24 mouse cellular contexts compared by ENCODE assay signal in genomic region chr8:127150645-127151044, GRCm38 (mm10).
DNase-seq lines count a peak whose midpoint lies in the region; ATAC-seq and TF ChIP-seq lines count a peak whose summit lies in the region.
"Had no signal": no experiment of that assay in that cellular context is flagged by ENCODE, and none has a peak within 500 bp of the region (broad histone marks: within the 10 kb centered on the region; RNA-seq: fewer than 3 reads in every experiment).

No protein-coding gene starts in this region.

- no peak overlapping the region for H3K27ac ChIP-seq in heart, embryonic 12.5 days (ENCODE audit: poor library complexity, severe bottlenecking)
- H3K27ac ChIP-seq in kidney, adult 2 months (ENCODE audit: insufficient read depth, low read depth, low read length) = no peak overlapping the region
- no peak overlapping the region for H3K27ac ChIP-seq in midbrain, embryonic 15.5 days
- no peak overlapping the region for H3K27ac ChIP-seq in midbrain, embryonic 11.5 days (ENCODE audit: low read depth, low read length)
- H3K27ac ChIP-seq: forebrain, embryonic 10.5 days; forebrain, embryonic 13.5 days; heart, embryonic 13.5 days; hindbrain, embryonic 13.5 days; intestine, embryonic 15.5 days had no signal

- no peaks in the 10 kb centered on the region for H3K9me3 ChIP-seq in heart, embryonic 12.5 days (replicated peaks)
- no peaks in the 10 kb centered on the region for H3K9me3 ChIP-seq in midbrain, embryonic 15.5 days
- H3K9me3 ChIP-seq in midbrain, embryonic 11.5 days (ENCODE audit: control insufficient read depth, low read length) = no peaks in the 10 kb centered on the region
- H3K9me3 ChIP-seq: forebrain, embryonic 10.5 days; forebrain, embryonic 13.5 days; heart, embryonic 13.5 days; hindbrain, embryonic 13.5 days; intestine, embryonic 15.5 days had no signal

- no peaks in the 10 kb centered on the region for H3K27me3 ChIP-seq in heart, embryonic 12.5 days (replicated peaks)
- no peaks in the 10 kb centered on the region for H3K27me3 ChIP-seq in kidney, adult 2 months (replicated peaks; ENCODE audit: control insufficient read depth, insufficient read depth, low read length)
- H3K27me3 ChIP-seq in midbrain, embryonic 15.5 days (replicated peaks) = no peaks in the 10 kb centered on the region
- H3K27me3 ChIP-seq in midbrain, embryonic 11.5 days (ENCODE audit: control insufficient read depth, insufficient read depth, low read length) = no peaks in the 10 kb centered on the region
- H3K27me3 ChIP-seq in myocyte (ENCODE audit: control insufficient read depth, insufficient read depth, insufficient read length) = no peaks in the 10 kb centered on the region
- H3K27me3 ChIP-seq: forebrain, embryonic 13.5 days; heart, embryonic 13.5 days; hindbrain, embryonic 13.5 days; intestine, embryonic 15.5 days had no signal

- H3K4me3 ChIP-seq in heart, embryonic 12.5 days = no peak overlapping the region
- H3K4me3 ChIP-seq in kidney, adult 2 months (ENCODE audit: insufficient read depth, low read depth, low read length) = no peak overlapping the region
- H3K4me3 ChIP-seq in midbrain, embryonic 15.5 days = no peak overlapping the region
- no peak overlapping the region for H3K4me3 ChIP-seq in midbrain, embryonic 11.5 days (ENCODE audit: low read depth, low read length)
- H3K4me3 ChIP-seq in myocyte = no peak overlapping the region
- H3K4me3 ChIP-seq: forebrain, embryonic 10.5 days; forebrain, embryonic 13.5 days; heart, embryonic 13.5 days; hindbrain, embryonic 13.5 days; intestine, embryonic 15.5 days had no signal

- no peak overlapping the region for H3K4me2 ChIP-seq in heart, embryonic 12.5 days
- H3K4me2 ChIP-seq in midbrain, embryonic 15.5 days = no peak overlapping the region
- H3K4me2 ChIP-seq in midbrain, embryonic 11.5 days = no peak overlapping the region
- no peak overlapping the region for H3K4me2 ChIP-seq in myocyte (ENCODE audit: low read depth)
- H3K4me2 ChIP-seq: forebrain, embryonic 13.5 days; heart, embryonic 13.5 days; hindbrain, embryonic 13.5 days; intestine, embryonic 15.5 days had no signal

- no peak overlapping the region for H3ac ChIP-seq in myocyte (ENCODE audit: control insufficient read depth, insufficient read length)

- no peak for TF ChIP-seq POLR2A in kidney, adult 2 months (IDR thresholded peaks at IDR 0.05; ENCODE audit: low read depth, low read length)
- TF ChIP-seq POLR2A in myocyte (IDR thresholded peaks at IDR 0.05; ENCODE audit: insufficient read length, low read depth) = no peak

- TF ChIP-seq CTCF in kidney, adult 2 months (conservative IDR thresholded peaks at IDR 0.05; ENCODE audit: insufficient read depth, insufficient read length, low read depth, low read length) = no peak

- peaks cover 62% of the 10 kb centered on the region for H3K4me1 ChIP-seq in heart, embryonic 12.5 days (replicated peaks)
- H3K4me1 ChIP-seq in kidney, adult 2 months (ENCODE audit: control insufficient read depth, insufficient read depth, low read length) = peaks cover 20% of the 10 kb centered on the region
- H3K4me1 ChIP-seq in midbrain, embryonic 15.5 days = peaks cover 18% of the 10 kb centered on the region
- H3K4me1 ChIP-seq in midbrain, embryonic 11.5 days (ENCODE audit: control insufficient read depth, insufficient read depth, low read length) = no peaks in the 10 kb centered on the region

- 58% methylated on average over 4 of the region's 4 CpGs for WGBS in heart, embryonic 12.5 days
- WGBS in kidney, adult 2 months = 29% methylated on average over 4 of the region's 4 CpGs
- WGBS in midbrain, embryonic 15.5 days = 76% methylated on average over 4 of the region's 4 CpGs
- 87% methylated on average over 4 of the region's 4 CpGs for WGBS in midbrain, embryonic 11.5 days

- 0 out of 2 replicates have a peak, but pooled peaks have one; percentile 43 for ATAC-seq in heart, embryonic 12.5 days (ENCODE audit: insufficient number of reproducible peaks, low FRiP score)
- peak; percentile 39; the same call in 1 of the 2 replicates for ATAC-seq in midbrain, embryonic 15.5 days (replicated peaks)
- ATAC-seq in midbrain, embryonic 11.5 days (ENCODE audit: low FRiP score) = no peak
- ATAC-seq: activated CD4-positive, CD25-positive, alpha-beta regulatory T cell, adult 4 months; CD4-positive, CD25-positive, alpha-beta regulatory T cell, adult 4 months; forebrain, embryonic 13.5 days; forebrain, embryonic 16.5 days; hindbrain, embryonic 16.5 days; intestine, embryonic 15.5 days had no signal

- no peaks in the 10 kb centered on the region for H3K36me3 ChIP-seq in heart, embryonic 12.5 days
- H3K36me3 ChIP-seq in kidney, adult 2 months (ENCODE audit: control insufficient read depth, insufficient read depth, low read length) = no peaks in the 10 kb centered on the region
- no peaks in the 10 kb centered on the region for H3K36me3 ChIP-seq in midbrain, embryonic 15.5 days (replicated peaks)
- H3K36me3 ChIP-seq in midbrain, embryonic 11.5 days (ENCODE audit: control insufficient read depth, insufficient read depth, low read length) = no peaks in the 10 kb centered on the region
- H3K36me3 ChIP-seq in myocyte (ENCODE audit: control insufficient read depth, insufficient read depth) = no peaks in the 10 kb centered on the region
- H3K36me3 ChIP-seq: forebrain, embryonic 10.5 days; heart, embryonic 13.5 days; hindbrain, embryonic 13.5 days; intestine, embryonic 15.5 days had no signal

- no peak overlapping the region for H3K9ac ChIP-seq in heart, embryonic 12.5 days
- H3K9ac ChIP-seq in midbrain, embryonic 15.5 days = no peak overlapping the region
- no peak overlapping the region for H3K9ac ChIP-seq in midbrain, embryonic 11.5 days (ENCODE audit: low read length)
- H3K9ac ChIP-seq: forebrain, embryonic 13.5 days; heart, embryonic 13.5 days; hindbrain, embryonic 13.5 days; intestine, embryonic 15.5 days had no signal

- DNase-seq in heart, postnatal 36 days = no peak
- DNase-seq in kidney, adult 2 months = peak; percentile 33
- DNase-seq in kidney, adult 18-20 months = no peak
- no peak for DNase-seq in midbrain, embryonic 11.5 days (ENCODE audit: low spot score, missing footprints)
- DNase-seq in MN1 (ENCODE audit: low spot score) = no peak
- DNase-seq: adrenal gland, adult 8-10 months; adrenal gland, postnatal 25 days; cerebellum, adult 18-20 months; cerebellum, adult 9-10 months; cerebellum, postnatal 14 days; gastrocnemius, postnatal 10 days; gastrocnemius, postnatal 36 days had no signal

- H3K79me2 ChIP-seq in myocyte (ENCODE audit: control insufficient read depth, insufficient read depth) = peaks cover 76% of the 10 kb centered on the region

- intact Hi-C loops in heart, postnatal 36 days (cut with DNase I) = no loop called here

TF ChIP-seq in myocyte, 11 proteins besides CTCF, POLR2A, EP300 and RAD21:
- no peak for TF ChIP-seq CEBPB (IDR thresholded peaks at IDR 0.05; ENCODE audit: insufficient read depth, poor library complexity, severe bottlenecking)
- no peak for TF ChIP-seq SRF (IDR thresholded peaks at IDR 0.05; ENCODE audit: control insufficient read depth, insufficient read length, low read depth)
- TF ChIP-seq MYOD1 (IDR thresholded peaks at IDR 0.05; ENCODE audit: control insufficient read depth in 1 of 3, insufficient read length in 2 of 3, low read depth in 2 of 3) = peak in 2 of 3 experiments; percentile 36 to 84
- TF ChIP-seq TCF12 (IDR thresholded peaks at IDR 0.05; ENCODE audit: insufficient read depth, poor library complexity, severe bottlenecking) = no peak
- TF ChIP-seq MYOG (IDR thresholded peaks at IDR 0.05; ENCODE audit: control insufficient read depth in 1 of 3, insufficient read depth in 1 of 3, insufficient read length in 2 of 3, low read depth in 2 of 3) = peak; percentile 18 to 77 (median 71)
- no peak for TF ChIP-seq MAX (IDR thresholded peaks at IDR 0.05; ENCODE audit: low read depth)
- TF ChIP-seq USF1 (IDR thresholded peaks at IDR 0.05; ENCODE audit: low read depth) = peak; percentile 33
- TF ChIP-seq E2F4 (IDR thresholded peaks at IDR 0.05; ENCODE audit: insufficient read depth) = no peak
- TF ChIP-seq REST (IDR thresholded peaks at IDR 0.05; ENCODE audit: insufficient read depth, insufficient read length) = no peak
- no peak for TF ChIP-seq TCF3 (IDR thresholded peaks at IDR 0.05; ENCODE audit: insufficient read length, low read depth)
- no peak for TF ChIP-seq POLR2AphosphoS2 (IDR thresholded peaks at IDR 0.05; ENCODE audit: insufficient read length, low read depth)
